In the genomic region with DNA sequence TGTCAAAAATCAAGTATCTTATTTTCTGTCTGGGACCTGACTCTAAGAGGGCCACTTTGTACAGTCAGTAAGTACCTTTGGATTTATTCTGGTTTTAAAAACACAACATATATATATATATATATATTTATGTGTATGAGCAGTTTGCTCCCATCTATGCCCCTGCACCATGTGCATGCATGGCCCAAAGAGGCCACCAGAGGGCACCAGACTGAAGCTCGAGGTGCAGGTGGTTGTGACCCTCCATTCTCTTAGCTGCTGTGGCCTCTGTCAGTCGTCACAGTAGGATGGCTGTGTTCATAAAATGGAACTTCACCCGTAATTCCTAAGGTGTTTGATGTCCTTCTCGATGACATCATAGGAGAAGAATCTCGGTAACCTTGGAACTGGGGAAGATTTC, we compare ENCODE assay signal across 8 mouse cellular contexts. TPM values are rescaled to one million over a fixed set of nuclear protein-coding genes. Genes with fewer than 3 reads are reported as not detected.
A peak's percentile ranks its signal among the peaks of the same experiment; 100 is the strongest.
DNase-seq lines count a peak whose midpoint lies in the region; ATAC-seq lines count a peak whose summit lies in the region.

No protein-coding gene starts in this region.

- no peak overlapping the region for H3K27ac ChIP-seq in heart, embryonic 11.5 days (ENCODE audit: low read depth, low read length)
- H3K27ac ChIP-seq in heart, embryonic 10.5 days, result no peak overlapping the region

- no peaks in the 10 kb centered on the region for H3K4me1 ChIP-seq in heart, embryonic 11.5 days (ENCODE audit: control insufficient read depth, insufficient read depth, low read length)
- no peaks in the 10 kb centered on the region for H3K4me1 ChIP-seq in heart, embryonic 10.5 days

- DNase-seq in heart, adult 18-20 months, result peak; percentile 71 to 87
- peak; percentile 58 for DNase-seq in adipocyte (ENCODE audit: low spot score)
- peak; percentile 85 for DNase-seq in embryo, embryonic 10.5 days (ENCODE audit: low spot score)
- peak; percentile 89 for DNase-seq in heart, embryonic 10.5 days (ENCODE audit: low spot score)
- DNase-seq in kidney, postnatal 4 days, result peak; percentile 87 to 88
- peak; percentile 83 to 89 for DNase-seq in spleen, postnatal 10 days (ENCODE audit: low spot score in 2 of 2)

- WGBS in heart, embryonic 11.5 days (ENCODE audit: insufficient replicate concordance), result 16% methylated on average over 5 of the region's 5 CpGs
- 17% methylated on average over 5 of the region's 5 CpGs for WGBS in heart, embryonic 10.5 days

- no peak for ATAC-seq in heart, embryonic 11.5 days (replicated peaks; ENCODE audit: insufficient number of reproducible peaks, low FRiP score, low TSS enrichment)
- peak; percentile 99 for ATAC-seq in megakaryocyte progenitor cell, adult 5-6 weeks (replicated peaks; ENCODE audit: poor library complexity)

- H3K27me3 ChIP-seq in heart, embryonic 11.5 days (ENCODE audit: control insufficient read depth, insufficient read depth, low read length), result no peaks in the 10 kb centered on the region
- H3K27me3 ChIP-seq in heart, embryonic 10.5 days (ENCODE audit: insufficient read depth, poor library complexity, severe bottlenecking), result no peaks in the 10 kb centered on the region

- H3K36me3 ChIP-seq in heart, embryonic 11.5 days (ENCODE audit: control insufficient read depth, insufficient read depth, low read length), result no peaks in the 10 kb centered on the region
- 0 out of 2 replicates have a peak, but pooled peaks cover under 1% of the 10 kb centered on the region for H3K36me3 ChIP-seq in heart, embryonic 10.5 days

- no peak overlapping the region for H3K4me2 ChIP-seq in heart, embryonic 11.5 days

- H3K9me3 ChIP-seq in heart, embryonic 11.5 days (replicated peaks; ENCODE audit: control insufficient read depth, low read length), result no peaks in the 10 kb centered on the region
- H3K9me3 ChIP-seq in heart, embryonic 10.5 days, result no peaks in the 10 kb centered on the region

- no peak overlapping the region for H3K9ac ChIP-seq in heart, embryonic 11.5 days (ENCODE audit: low read depth, low read length)

- no peak overlapping the region for H3K4me3 ChIP-seq in heart, embryonic 11.5 days (ENCODE audit: low read depth, low read length)
- no peak overlapping the region for H3K4me3 ChIP-seq in heart, embryonic 10.5 days

RNA-seq across cellular contexts. Expression of a gene that starts 16.9 kb away (rescaled TPM):
- total RNA-seq in heart, adult 18-20 months (2021), result 10 to 100 TPM; 40.2 to 45.6 TPM
- polyA plus RNA-seq in heart, embryonic 11.5 days (2014; fragmentation: Nextera tagmentation; extraction: Ambion mirVana), result 20.7 and 27.3 TPM in 2 replicates
- polyA plus RNA-seq in heart, embryonic 10.5 days (2016; fragmentation: Nextera tagmentation; extraction: Ambion mirVana), result 29.5 and 36.5 TPM in 2 replicates
- 38.6 and 41.5 TPM in 2 replicates for total RNA-seq in megakaryocyte progenitor cell, adult 5-6 weeks (2015)
- 78.6 and 91.2 TPM in 2 replicates for total RNA-seq in megakaryocyte progenitor cell, adult 5-6 weeks (2017)

RNA-seq across cellular contexts. Expression of a gene that starts 59.9 kb away (rescaled TPM):
- total RNA-seq in heart, adult 18-20 months (2021), result 1 to 10 TPM; 2.4 to 3.0 TPM
- polyA plus RNA-seq in heart, embryonic 11.5 days (2014; fragmentation: Nextera tagmentation; extraction: Ambion mirVana), result 15.3 and 17.6 TPM in 2 replicates
- polyA plus RNA-seq in heart, embryonic 10.5 days (2016; fragmentation: Nextera tagmentation; extraction: Ambion mirVana), result 15.6 and 21.7 TPM in 2 replicates
- 18.8 and 20.0 TPM in 2 replicates for total RNA-seq in megakaryocyte progenitor cell, adult 5-6 weeks (2015)
- total RNA-seq in megakaryocyte progenitor cell, adult 5-6 weeks (2017), result 14.6 and 16.5 TPM in 2 replicates
